Mouse (Mus musculus) midbrain, postnatal 0 days (tissue): Measurements from ENCODE around the gene Fkbp8. TPM values are rescaled to one million over a fixed set of nuclear protein-coding genes. Genes with fewer than 3 reads are reported as not detected.

Source experiments
- ATAC-seq: fragments of 200-750 bp; cut with Nextera tagmentation; 2 replicates; pipeline ENCODE4 v1.8.0; 2017; ENCODE audit warnings: moderate number of reproducible peaks, mild to moderate bottlenecking, moderate TSS enrichment, moderate library complexity; ENCODE audit not compliant: low FRiP score
- DNase-seq: peaks from one replicate; pipeline ENCODE4 v3.0.0-alpha.2; 2015; ENCODE audit warnings: low spot score
- H3K27ac ChIP-seq: fragments of 300-500 bp; sonication (generic); 2 replicates; pipeline ENCODE4 v1.5.1; 2014; ENCODE audit warnings: low read depth, mild to moderate bottlenecking, low read length, mixed read lengths
- H3K27me3 ChIP-seq: fragments of 300-500 bp; sonication (generic); 2 replicates; pipeline ENCODE4 v1.6.1; 2014; ENCODE audit warnings: low read length, control low read depth, mixed read lengths; ENCODE audit not compliant: insufficient read depth
- H3K36me3 ChIP-seq: fragments of 300-500 bp; sonication (generic); 2 replicates; pipeline ENCODE4 v1.6.1; 2014; ENCODE audit warnings: low read length, control low read depth, mixed read lengths; ENCODE audit not compliant: insufficient read depth
- H3K4me1 ChIP-seq: fragments of 300-500 bp; sonication (generic); 2 replicates; pipeline ENCODE4 v1.6.1; 2014; ENCODE audit warnings: mild to moderate bottlenecking, control low read depth, antibody characterized with exemption, low read length, mixed read lengths; ENCODE audit not compliant: insufficient read depth
- H3K4me2 ChIP-seq: fragments of 300-500 bp; sonication (generic); 2 replicates; pipeline ENCODE4 v1.6.1; 2014; ENCODE audit warnings: low read depth, mild to moderate bottlenecking, low read length, mixed read lengths; ENCODE audit not compliant: poor library complexity, severe bottlenecking
- H3K4me3 ChIP-seq: fragments of 300-500 bp; sonication (generic); 2 replicates; pipeline ENCODE4 v1.5.1; 2014; ENCODE audit warnings: low read depth, mild to moderate bottlenecking, low read length, moderate library complexity
- H3K9ac ChIP-seq: fragments of 300-500 bp; sonication (generic); replicated peaks from 2 replicates; pipeline ENCODE4 v1.6.1; 2014; ENCODE audit warnings: mild to moderate bottlenecking, low read length, moderate library complexity, mixed read lengths; ENCODE audit not compliant: poor library complexity, severe bottlenecking
- H3K9me3 ChIP-seq: fragments of 300-500 bp; sonication (generic); 2 replicates; pipeline ENCODE4 v1.6.1; 2016; ENCODE audit warnings: low read length, control low read depth
- CTCF ChIP-seq: IDR thresholded peaks from 2 replicates; pipeline ENCODE4 v1.5.1; 2016; ENCODE audit warnings: antibody characterized with exemption, mild to moderate bottlenecking
- WGBS: fragments of 180-500 bp; shearing (Covaris S2); extraction: QIAGEN DNeasy Blood & Tissue Kit; methylation state at CpG from one replicate; pipeline ENCODE4 v1.1.7; 2014; 5-methylcytosine and 5-hydroxymethylcytosine counted together
- polyA plus RNA-seq: library from polyadenylated mRNA; unstranded; fragments of >200 nt; fragmentation: Nextera tagmentation; extraction: Ambion mirVana; gene quantifications from 2 replicates; pipeline ENCODE4 v1.2.1, GENCODE M21; 2015
- total RNA-seq: library from RNA; depleted of rRNA; stranded (reverse); fragments of >200 nt; gene quantifications from 2 replicates; pipeline ENCODE4 v1.2.3, GENCODE M21; 2014

The Fkbp8 gene
- total and polyA plus RNA-seq, 2 experiments from 2014 or later = 351 to 490 TPM

DNA sequence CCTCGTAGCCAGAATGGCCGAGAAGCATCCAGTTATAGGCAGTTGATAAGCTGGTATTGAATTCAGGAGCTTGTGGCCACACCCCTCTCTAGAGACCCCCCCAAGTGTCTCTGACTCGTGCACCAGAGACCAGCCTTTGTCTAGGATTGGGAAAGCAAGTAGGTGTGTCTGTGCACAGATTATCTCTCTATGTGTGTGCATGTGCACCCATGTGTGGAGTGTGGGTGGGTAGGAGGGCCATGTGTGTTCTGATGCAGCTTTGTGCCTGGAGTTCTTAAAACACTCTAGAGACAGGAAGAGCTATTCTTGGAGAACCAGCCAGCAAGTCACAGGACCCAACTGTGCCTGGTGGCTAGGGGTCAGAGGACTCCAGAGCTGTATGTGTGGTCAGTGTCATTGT lies 33.0 kb downstream of the Fkbp8 start:
- 59% methylated on average over 3 of the region's 3 CpGs for WGBS
- no peaks in the 10 kb centered on the region for H3K9me3 ChIP-seq
- H3K4me1 ChIP-seq = peaks cover 8% of the 10 kb centered on the region; the same call in 1 of the 2 replicates
- no peaks in the 10 kb centered on the region for H3K27me3 ChIP-seq
- DNase-seq = no peak
- no peak overlapping the region for H3K9ac ChIP-seq
- TF ChIP-seq CTCF = no peak
- peaks cover 3% of the 10 kb centered on the region; the same call in 1 of the 2 replicates for H3K36me3 ChIP-seq
- H3K27ac ChIP-seq = no peak overlapping the region
- no peak overlapping the region for H3K4me2 ChIP-seq
- no peak for ATAC-seq
- no peak overlapping the region for H3K4me3 ChIP-seq

DNA sequence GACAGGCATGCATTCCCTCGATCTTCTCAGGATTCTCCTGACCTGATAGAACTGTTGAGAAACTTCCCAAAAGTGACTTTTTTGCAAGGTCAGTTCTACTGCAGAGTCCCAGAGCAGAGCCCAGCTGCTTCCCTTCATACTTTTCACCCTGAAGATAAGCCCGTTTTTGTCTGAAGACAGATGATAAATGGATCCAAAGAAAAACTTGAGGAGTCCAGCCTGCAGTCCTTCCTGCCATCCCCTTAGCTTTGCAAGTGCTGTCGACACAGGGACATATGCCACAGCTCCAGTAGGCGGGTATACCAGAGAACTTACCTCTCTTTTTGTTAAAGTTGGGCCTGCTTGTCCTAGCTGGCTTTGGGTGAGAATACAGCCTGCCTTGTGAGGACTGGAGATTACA lies 33.8 kb downstream of the Fkbp8 start:
- DNase-seq (no peak), ATAC-seq (no peak)
- no peaks in the 10 kb centered on the region for H3K9me3 ChIP-seq
- no peak overlapping the region for H3K4me3 ChIP-seq
- 84% methylated on average over 4 of the region's 4 CpGs for WGBS
- H3K4me1 ChIP-seq = peaks cover 8% of the 10 kb centered on the region; the same call in 1 of the 2 replicates
- no peak for TF ChIP-seq CTCF
- H3K36me3 ChIP-seq = peaks cover 3% of the 10 kb centered on the region; the same call in 1 of the 2 replicates
- H3K4me2 ChIP-seq = no peak overlapping the region
- no peak overlapping the region for H3K9ac ChIP-seq
- H3K27ac ChIP-seq = no peak overlapping the region
- H3K27me3 ChIP-seq = no peaks in the 10 kb centered on the region

DNA sequence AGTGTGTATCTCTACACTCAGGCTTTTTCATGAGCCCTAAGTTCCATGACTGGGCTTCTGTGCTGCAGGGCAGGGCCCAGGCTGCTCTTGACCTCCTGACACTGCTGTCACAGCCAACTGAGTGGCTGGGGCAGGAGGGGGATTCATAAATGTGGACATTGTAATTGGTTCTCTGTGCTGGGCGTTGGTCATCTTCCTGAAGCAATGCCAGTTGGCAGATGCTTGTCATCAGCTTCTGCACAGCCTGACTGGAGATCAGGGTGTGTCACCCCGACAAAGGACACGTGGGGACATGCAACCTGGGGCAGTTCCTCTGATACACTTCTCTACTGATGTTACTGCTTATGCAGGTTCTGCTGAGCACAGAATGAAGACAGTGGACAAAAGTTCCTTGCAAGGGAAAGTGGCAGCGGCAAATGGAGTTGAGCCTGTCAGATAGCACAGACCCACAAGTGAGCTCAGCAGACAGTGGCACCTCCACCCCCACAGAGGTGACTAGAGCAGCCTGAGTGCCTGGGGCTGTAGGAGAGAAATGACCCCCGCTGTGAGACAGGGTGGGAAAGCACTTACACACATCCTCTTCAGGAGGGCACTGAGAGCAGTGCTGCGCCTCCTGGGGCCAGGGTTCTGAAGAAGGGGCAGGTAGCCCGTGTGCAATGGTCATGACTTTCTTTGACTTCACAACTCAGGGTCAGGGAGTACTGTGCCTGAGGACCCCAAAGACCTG lies 34.4 kb downstream of the Fkbp8 start:
- no peak for DNase-seq
- Histone ChIP-seq H3K4me3 (no peak overlapping the region), H3K9ac (no peak overlapping the region), H3K4me1 (peaks cover 8% of the 10 kb centered on the region; the same call in 1 of the 2 replicates), H3K27ac (no peak overlapping the region), H3K4me2 (no peak overlapping the region), H3K36me3 (peaks cover 3% of the 10 kb centered on the region; the same call in 1 of the 2 replicates), H3K27me3 (no peaks in the 10 kb centered on the region), H3K9me3 (no peaks in the 10 kb centered on the region)
- WGBS = 85% methylated on average over 7 of the region's 7 CpGs
- ATAC-seq = no peak
- TF ChIP-seq CTCF = no peak

DNA sequence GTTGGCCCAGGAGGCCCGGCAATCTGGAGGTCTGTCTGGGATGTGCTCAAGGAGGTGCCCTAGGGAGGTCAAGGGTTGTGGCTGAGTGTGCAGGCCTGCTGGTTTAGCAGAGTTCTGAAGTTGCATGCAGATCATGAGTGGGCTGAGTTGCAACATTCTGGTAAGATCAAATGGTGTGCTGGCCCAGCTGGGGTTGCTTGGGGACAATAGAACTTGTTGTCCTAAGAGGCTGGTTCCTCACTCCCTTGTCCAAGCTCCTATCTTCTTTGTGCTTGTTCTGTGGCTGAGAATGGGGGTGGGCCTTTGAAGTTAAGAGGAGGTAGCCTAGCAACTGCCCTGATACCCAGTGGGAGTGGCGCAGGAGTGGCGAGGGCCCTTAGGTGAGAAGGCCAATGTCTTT lies 35.3 kb downstream of the Fkbp8 start:
- Histone ChIP-seq H3K36me3 (no peaks in the 10 kb centered on the region), H3K4me3 (no peak overlapping the region), H3K9me3 (no peaks in the 10 kb centered on the region), H3K27me3 (no peaks in the 10 kb centered on the region), H3K27ac (no peak overlapping the region), H3K4me1 (peaks cover 8% of the 10 kb centered on the region; the same call in 1 of the 2 replicates), H3K4me2 (no peak overlapping the region), H3K9ac (no peak overlapping the region)
- 85% methylated on average over 3 of the region's 3 CpGs for WGBS
- no peak for ATAC-seq
- TF ChIP-seq CTCF = no peak
- no peak for DNase-seq

DNA sequence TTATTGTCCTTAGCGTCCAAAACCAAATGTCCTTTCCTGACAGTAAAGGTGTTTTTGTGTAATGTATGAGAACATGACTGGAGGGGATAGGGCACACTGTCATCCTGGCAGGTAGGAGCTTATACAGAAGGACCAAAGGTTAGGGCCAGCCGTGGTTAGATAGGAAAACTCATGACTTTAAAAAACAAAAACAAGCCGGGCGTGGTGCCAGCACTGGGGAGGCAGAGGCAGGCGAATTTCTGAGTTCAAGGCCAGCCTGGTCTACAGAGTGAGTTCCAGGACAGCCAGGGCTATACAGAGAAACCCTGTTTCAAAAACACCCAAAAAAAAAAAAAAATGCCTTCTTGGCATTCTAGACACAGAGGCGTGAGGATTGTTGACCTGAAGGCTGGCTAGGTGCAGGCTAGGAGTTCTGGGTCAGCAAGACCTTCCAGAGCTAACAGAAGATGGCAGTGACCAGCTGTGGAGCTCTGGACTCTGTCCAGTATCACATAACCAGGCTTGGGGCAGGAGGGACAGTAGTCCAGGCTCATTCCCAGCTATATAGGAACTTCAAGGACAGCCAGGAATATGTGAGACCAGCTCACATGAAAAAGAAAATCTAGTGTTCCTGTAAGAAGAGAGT lies 36.4 kb downstream of the Fkbp8 start:
- 92% methylated on average over 6 of the region's 6 CpGs for WGBS
- Histone ChIP-seq H3K4me2 (no peak overlapping the region), H3K27ac (no peak overlapping the region), H3K36me3 (no peaks in the 10 kb centered on the region), H3K4me1 (peaks cover 8% of the 10 kb centered on the region; the same call in 1 of the 2 replicates), H3K9ac (no peak overlapping the region), H3K9me3 (no peaks in the 10 kb centered on the region), H3K27me3 (no peaks in the 10 kb centered on the region), H3K4me3 (no peak overlapping the region)
- TF ChIP-seq CTCF = no peak
- ATAC-seq (no peak), DNase-seq (no peak)

DNA sequence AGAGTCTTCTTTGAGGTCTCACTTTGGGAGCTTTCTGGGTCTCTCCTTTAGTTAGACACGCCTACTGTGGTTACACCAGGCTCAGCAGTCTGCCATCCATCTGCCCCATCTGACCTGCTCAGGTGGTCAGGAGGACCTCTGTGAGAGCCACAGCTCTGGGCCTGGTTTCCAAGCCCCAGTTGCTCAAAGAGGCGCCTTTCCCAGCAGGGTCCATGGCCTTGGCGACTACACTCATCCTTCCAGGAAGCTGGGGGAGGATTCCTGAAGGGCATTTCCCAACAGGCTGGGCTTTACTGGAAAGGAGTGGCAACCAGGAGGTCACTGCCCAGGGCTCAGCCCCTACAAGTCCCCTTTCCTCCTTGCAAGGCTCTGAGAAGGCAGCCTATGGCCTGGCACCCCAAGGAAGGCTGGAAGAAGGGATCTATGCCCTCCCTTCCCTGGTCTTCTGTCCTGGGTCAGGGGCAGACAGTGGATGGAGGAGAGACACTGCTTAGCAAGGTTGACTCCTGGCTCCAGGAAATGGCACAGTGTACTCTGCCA lies 37.2 kb downstream of the Fkbp8 start:
- ATAC-seq = no peak
- no peak overlapping the region for H3K4me2 ChIP-seq
- no peak overlapping the region for H3K27ac ChIP-seq
- H3K4me3 ChIP-seq = no peak overlapping the region
- H3K9me3 ChIP-seq = no peaks in the 10 kb centered on the region
- no peaks in the 10 kb centered on the region for H3K36me3 ChIP-seq
- no peak for TF ChIP-seq CTCF
- no peak overlapping the region for H3K9ac ChIP-seq
- WGBS = 82% methylated on average over 3 of the region's 3 CpGs
- H3K4me1 ChIP-seq = peaks cover 8% of the 10 kb centered on the region; the same call in 1 of the 2 replicates
- no peaks in the 10 kb centered on the region for H3K27me3 ChIP-seq
- DNase-seq = no peak
